Mouse (Mus musculus): ENCODE measurements at regions not wholly inside any gene's neighbourhood (a gene's known extent, or its start where the extent isn't known, plus 50 kb on each side); places are given as distances from the start of the nearest gene placed in this dataset.

- no peak for TF ChIP-seq EP300 (IDR thresholded peaks at IDR 0.05; ENCODE audit: low read depth)
- no peak for TF ChIP-seq CTCF (IDR thresholded peaks at IDR 0.05; ENCODE audit: low read depth)
Measured at GRCm38 (mm10) chr15:41157802-41158201, 1023.6 kb downstream of the 9330182O14Rik start.
